ENCODE assay signal across 8 mouse cellular contexts in genomic region chr7:82811140-82811851, GRCm38 (mm10). TPM values are rescaled to one million over a fixed set of nuclear protein-coding genes. Genes with fewer than 3 reads are reported as not detected.
DNase-seq lines count a peak whose midpoint lies in the region; ATAC-seq lines count a peak whose summit lies in the region.

No protein-coding gene starts in this region.

- peak; percentile 43 to 52 for DNase-seq in spleen, postnatal 36 days (ENCODE audit: low spot score in 2 of 2)
- no peak for DNase-seq in spleen, adult 18-20 months
- no peak for DNase-seq in left cerebral cortex, postnatal 14 days (ENCODE audit: low spot score in 2 of 2)
- DNase-seq in right cerebral cortex, postnatal 36 days (ENCODE audit: low spot score in 2 of 2): no peak
- no peak for DNase-seq in gastrocnemius, postnatal 10 days
- DNase-seq in frontal cortex, postnatal 36 days (ENCODE audit: low spot score in 2 of 2): no peak

- no peaks in the 10 kb centered on the region for H3K9me3 ChIP-seq in limb, embryonic 13.5 days

- 20% methylated on average over 19 of the region's 19 CpGs for WGBS in limb, embryonic 13.5 days

- H3K4me3 ChIP-seq in limb, embryonic 13.5 days: peak overlapping the region; percentile 16

- no peak overlapping the region for H3K27ac ChIP-seq in limb, embryonic 13.5 days

- H3K27me3 ChIP-seq in limb, embryonic 13.5 days: no peaks in the 10 kb centered on the region

- ATAC-seq in granulocyte monocyte progenitor cell, adult 5-6 weeks (replicated peaks; ENCODE audit: poor library complexity, severe bottlenecking): peak; percentile 20; the same call in 1 of the 2 replicates
- no peak; the same call in 1 of the 2 replicates for ATAC-seq in limb, embryonic 13.5 days (ENCODE audit: low FRiP score, low read depth)

- peaks cover 20% of the 10 kb centered on the region for H3K4me1 ChIP-seq in limb, embryonic 13.5 days

- peak overlapping the region; percentile 54 for H3K4me2 ChIP-seq in limb, embryonic 13.5 days (replicated peaks)

- intact Hi-C loops in left cerebral cortex, postnatal 14 days (cut with DNase I): no loop called here

- H3K9ac ChIP-seq in limb, embryonic 13.5 days: peak overlapping the region; percentile 1; the same call in 1 of the 2 replicates

- H3K36me3 ChIP-seq in limb, embryonic 13.5 days: no peaks in the 10 kb centered on the region

RNA-seq across cellular contexts. Expression of gene Mex3b, which starts 55.8 kb away (rescaled TPM):
- total RNA-seq in granulocyte monocyte progenitor cell, adult 5-6 weeks (2014; fragmentation: Nextera tagmentation): 2.0 and 2.4 TPM in 2 replicates
- 4.2 TPM in 2 replicates for total RNA-seq in granulocyte monocyte progenitor cell, adult 5-6 weeks (2017)
- polyA plus RNA-seq in limb, embryonic 13.5 days (2015; fragmentation: Nextera tagmentation; extraction: Ambion mirVana): 35.6 and 36.4 TPM in 2 replicates
- 10 to 100 TPM; 25.0 to 29.7 TPM for total RNA-seq in left cerebral cortex, postnatal 14 days (2021)
- 1 to 10 TPM; 6.2 to 9.7 TPM for total RNA-seq in gastrocnemius, postnatal 10 days (2021)

Comparison
In these comparisons a context has a peak if more than half of its experiments do, and no peak if none do; other contexts are left out.
1. DNase-seq: peak in spleen, postnatal 36 days (2 of 2); none in spleen, adult 18-20 months (0 of 2), left cerebral cortex, postnatal 14 days (0 of 2), right cerebral cortex, postnatal 36 days (0 of 2), gastrocnemius, postnatal 10 days (single experiment) and frontal cortex, postnatal 36 days (0 of 2).